ENCODE assay signal across 8 mouse cellular contexts in genomic region chr2:90579728-90580235, GRCm38 (mm10). TPM values are rescaled to one million over a fixed set of nuclear protein-coding genes. Genes with fewer than 3 reads are reported as not detected.
A peak's percentile ranks its signal among the peaks of the same experiment; 100 is the strongest.
DNase-seq lines count a peak whose midpoint lies in the region; ATAC-seq and TF ChIP-seq lines count a peak whose summit lies in the region.

No protein-coding gene starts in this region.

- WGBS in lung, embryonic 14.5 days = 0% methylated on average over 44 of the region's 44 CpGs
- under 1% methylated on average over 42 of the region's 44 CpGs for WGBS in neural tube, embryonic 15.5 days

- H3K27ac ChIP-seq in lung, embryonic 14.5 days (ENCODE audit: low read depth) = peak overlapping the region; percentile 87
- H3K27ac ChIP-seq in neural tube, embryonic 15.5 days (replicated peaks) = peak overlapping the region; percentile 91

- ATAC-seq in activated CD4-positive, CD25-positive, alpha-beta regulatory T cell, adult 4 months = peak; percentile 9
- ATAC-seq in lung, embryonic 14.5 days (ENCODE audit: insufficient read depth) = peak; percentile 36
- peak; percentile 67 for ATAC-seq in neural tube, embryonic 15.5 days (ENCODE audit: low FRiP score)

- peak; percentile 43 for DNase-seq in CD4-positive, CD25-positive, alpha-beta regulatory T cell, adult 2 months (ENCODE audit: low read depth, low spot score)
- DNase-seq in embryo, embryonic 11 days = peak; percentile 85
- peak; percentile 41 to 44 for DNase-seq in heart, adult 9 months (ENCODE audit: low spot score in 2 of 2)
- DNase-seq in kidney, adult 8-10 months = peak; percentile 55 to 63
- DNase-seq in lung, embryonic 14.5 days = peak; percentile 74
- DNase-seq in urinary bladder, postnatal 36 days (ENCODE audit: low spot score in 2 of 2) = peak; percentile 34 to 39

- H3K9me3 ChIP-seq in lung, embryonic 14.5 days (ENCODE audit: low read depth, low read length) = no peaks in the 10 kb centered on the region
- no peaks in the 10 kb centered on the region for H3K9me3 ChIP-seq in neural tube, embryonic 15.5 days (replicated peaks)

- H3K27me3 ChIP-seq in lung, embryonic 14.5 days (ENCODE audit: insufficient read depth, low read length) = no peaks in the 10 kb centered on the region
- H3K27me3 ChIP-seq in neural tube, embryonic 15.5 days (replicated peaks) = no peaks in the 10 kb centered on the region

- H3K4me3 ChIP-seq in lung, embryonic 14.5 days (ENCODE audit: low read depth, low read length) = peak overlapping the region; percentile 82
- peak overlapping the region; percentile 92 for H3K4me3 ChIP-seq in neural tube, embryonic 15.5 days (replicated peaks)

- H3K4me2 ChIP-seq in lung, embryonic 14.5 days = peak overlapping the region; percentile 80
- H3K4me2 ChIP-seq in neural tube, embryonic 15.5 days = peak overlapping the region; percentile 84

- peaks cover 4% of the 10 kb centered on the region; the same call in 1 of the 2 replicates for H3K4me1 ChIP-seq in lung, embryonic 14.5 days (ENCODE audit: insufficient read depth)
- H3K4me1 ChIP-seq in neural tube, embryonic 15.5 days = peaks cover 30% of the 10 kb centered on the region

- no peaks in the 10 kb centered on the region for H3K36me3 ChIP-seq in lung, embryonic 14.5 days (ENCODE audit: insufficient read depth)
- H3K36me3 ChIP-seq in neural tube, embryonic 15.5 days = no peaks in the 10 kb centered on the region

- peak; percentile 24; the same call in 1 of the 2 replicates for TF ChIP-seq CTCF in lung, embryonic 14.5 days (IDR thresholded peaks at IDR 0.05; ENCODE audit: low read depth)

- peak overlapping the region; percentile 83 for H3K9ac ChIP-seq in lung, embryonic 14.5 days
- H3K9ac ChIP-seq in neural tube, embryonic 15.5 days (replicated peaks) = peak overlapping the region; percentile 98

RNA-seq across cellular contexts. Expression of gene Ptprj, which starts 0.7 kb away (rescaled TPM):
- 1 to 10 TPM; 4.4 to 5.1 TPM for polyA plus RNA-seq in activated CD4-positive, CD25-positive, alpha-beta regulatory T cell, adult 4 months (2017; shearing (Covaris generic))
- polyA plus RNA-seq in lung, embryonic 14.5 days (2014; fragmentation: Nextera tagmentation; extraction: Ambion mirVana) = 4.9 and 5.4 TPM in 2 replicates
- 5.8 and 6.0 TPM in 2 replicates for polyA plus RNA-seq in neural tube, embryonic 15.5 days (2015; fragmentation: Nextera tagmentation; extraction: Ambion mirVana)

Comparison
In these comparisons a context has a peak if more than half of its experiments do, and no peak if none do; other contexts are left out.
1. Peak in every context shown above with its lines: DNase-seq, ATAC-seq, H3K4me3 ChIP-seq and H3K27ac ChIP-seq.
2. ATAC-seq: peak in every context shown above with its lines; median percentile 67 in neural tube, embryonic 15.5 days; 36 in lung, embryonic 14.5 days; 9 in activated CD4-positive, CD25-positive, alpha-beta regulatory T cell, adult 4 months.